Mouse (Mus musculus): Measurements from ENCODE around the gene 6030452D12Rik. TPM values are rescaled to one million over a fixed set of nuclear protein-coding genes. Genes with fewer than 3 reads are reported as not detected.

The 6030452D12Rik gene
- polyA plus RNA-seq, 1 experiment from 2014 or later: not detected

DNA sequence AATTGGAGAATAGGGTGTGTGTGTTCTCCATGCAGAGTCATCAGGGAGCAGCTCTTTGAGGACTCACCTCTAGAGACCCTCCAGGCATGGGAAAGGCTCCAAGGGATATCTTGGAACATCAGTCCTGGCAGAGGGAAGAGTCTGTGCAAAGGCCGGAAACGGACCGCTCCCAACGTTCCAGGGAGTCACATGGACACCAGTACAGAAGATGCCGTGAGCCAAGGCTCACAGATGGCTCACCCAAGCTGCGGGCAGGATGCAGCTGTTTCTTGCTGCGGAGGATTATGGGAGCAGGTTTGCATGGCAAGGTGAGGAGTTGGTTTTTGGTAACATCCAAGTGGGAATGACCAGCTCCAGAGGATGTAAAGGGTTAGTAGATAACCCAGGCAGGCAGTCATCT lies 3.9 kb downstream of the 6030452D12Rik start:
- Histone ChIP-seq H3K9ac (ENCODE audit: low read depth, low read length) (no peak overlapping the region), H3K9me3 (replicated peaks; ENCODE audit: control insufficient read depth, low read length) (no peaks in the 10 kb centered on the region), H3K4me2 (ENCODE audit: low read depth, low read length) (no peak overlapping the region), H3K4me3 (ENCODE audit: low read depth, low read length) (no peak overlapping the region), H3K36me3 (ENCODE audit: control insufficient read depth, insufficient read depth) (no peaks in the 10 kb centered on the region), H3K4me1 (ENCODE audit: control insufficient read depth, low read depth, low read length) (no peaks in the 10 kb centered on the region), H3K27ac (ENCODE audit: low read length) (no peak overlapping the region), H3K27me3 (ENCODE audit: control insufficient read depth, insufficient read depth, low read depth, low read length) (peaks cover 26% of the 10 kb centered on the region)
- ATAC-seq (ENCODE audit: low read depth): no peak
- WGBS (ENCODE audit: insufficient replicate concordance): 79% methylated on average over 7 of the region's 7 CpGs

GRCm38 (mm10) chr8:106505328-106505965 lies 5.1 kb downstream of the 6030452D12Rik start:
- peaks cover 37% of the 10 kb centered on the region for H3K27me3 ChIP-seq (ENCODE audit: control insufficient read depth, insufficient read depth, low read depth, low read length)
- no peak overlapping the region for H3K4me2 ChIP-seq (ENCODE audit: low read depth, low read length)
- 47% methylated on average over 10 of the region's 10 CpGs for WGBS (ENCODE audit: insufficient replicate concordance)
- no peak overlapping the region for H3K4me3 ChIP-seq (ENCODE audit: low read depth, low read length)
- H3K4me1 ChIP-seq (ENCODE audit: control insufficient read depth, low read depth, low read length): no peaks in the 10 kb centered on the region
- no peaks in the 10 kb centered on the region for H3K9me3 ChIP-seq (replicated peaks; ENCODE audit: control insufficient read depth, low read length)
- H3K36me3 ChIP-seq (ENCODE audit: control insufficient read depth, insufficient read depth): no peaks in the 10 kb centered on the region
- no peak overlapping the region for H3K27ac ChIP-seq (ENCODE audit: low read length)
- ATAC-seq (ENCODE audit: low read depth): no peak
- H3K9ac ChIP-seq (ENCODE audit: low read depth, low read length): no peak overlapping the region

- no peak overlapping the region for H3K4me3 ChIP-seq (ENCODE audit: low read depth, low read length)
- no peak overlapping the region for H3K4me2 ChIP-seq (ENCODE audit: low read depth, low read length)
- WGBS (ENCODE audit: insufficient replicate concordance): 80% methylated on average over 1 of the region's 1 CpGs
- H3K9ac ChIP-seq (ENCODE audit: low read depth, low read length): no peak overlapping the region
- H3K36me3 ChIP-seq (ENCODE audit: control insufficient read depth, insufficient read depth): no peaks in the 10 kb centered on the region
- ATAC-seq (ENCODE audit: low read depth): no peak
- H3K27me3 ChIP-seq (ENCODE audit: control insufficient read depth, insufficient read depth, low read depth, low read length): peaks cover 44% of the 10 kb centered on the region
- no peaks in the 10 kb centered on the region for H3K4me1 ChIP-seq (ENCODE audit: control insufficient read depth, low read depth, low read length)
- no peaks in the 10 kb centered on the region for H3K9me3 ChIP-seq (replicated peaks; ENCODE audit: control insufficient read depth, low read length)
- H3K27ac ChIP-seq (ENCODE audit: low read length): no peak overlapping the region
Observed at GRCm38 (mm10) chr8:106506106-106506505, 5.8 kb downstream of the 6030452D12Rik start.

GRCm38 (mm10) chr8:106507761-106508331 lies 7.5 kb downstream of the 6030452D12Rik start:
- Histone ChIP-seq H3K4me2 (ENCODE audit: low read depth, low read length) (no peak overlapping the region), H3K9me3 (replicated peaks; ENCODE audit: control insufficient read depth, low read length) (no peaks in the 10 kb centered on the region), H3K4me3 (ENCODE audit: low read depth, low read length) (no peak overlapping the region), H3K27ac (ENCODE audit: low read length) (no peak overlapping the region), H3K4me1 (ENCODE audit: control insufficient read depth, low read depth, low read length) (no peaks in the 10 kb centered on the region; the same call in 1 of the 2 replicates), H3K9ac (ENCODE audit: low read depth, low read length) (no peak overlapping the region), H3K36me3 (ENCODE audit: control insufficient read depth, insufficient read depth) (no peaks in the 10 kb centered on the region), H3K27me3 (ENCODE audit: control insufficient read depth, insufficient read depth, low read depth, low read length) (peaks cover 61% of the 10 kb centered on the region)
- WGBS (ENCODE audit: insufficient replicate concordance): 2% methylated on average over 30 of the region's 30 CpGs
- 0 out of 2 replicates have a peak, but pooled peaks have one; percentile 19 for ATAC-seq (ENCODE audit: low read depth)

DNA sequence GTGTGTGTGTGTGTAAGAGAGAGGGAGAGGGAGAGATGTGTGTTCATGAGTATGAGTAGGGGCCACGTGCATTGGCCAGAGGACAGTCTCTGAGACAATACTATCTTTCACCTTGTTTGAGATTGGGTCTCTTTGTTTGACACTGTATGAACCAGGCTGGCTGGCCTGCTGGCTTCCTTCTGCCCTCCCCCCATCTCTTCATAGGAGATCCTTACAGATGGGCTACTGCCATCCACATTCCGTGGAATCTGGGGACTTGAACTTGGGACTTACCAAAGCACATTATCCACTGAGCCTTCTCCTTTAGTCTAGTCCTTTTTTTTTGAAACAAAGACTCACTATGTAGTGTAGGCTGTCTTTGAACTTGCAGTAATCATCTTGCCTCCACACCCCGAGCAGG lies 8.1 kb downstream of the 6030452D12Rik start:
- ATAC-seq (ENCODE audit: low read depth): no peak
- H3K27ac ChIP-seq (ENCODE audit: low read length): no peak overlapping the region
- 16% methylated on average over 3 of the region's 3 CpGs for WGBS (ENCODE audit: insufficient replicate concordance)

DNA sequence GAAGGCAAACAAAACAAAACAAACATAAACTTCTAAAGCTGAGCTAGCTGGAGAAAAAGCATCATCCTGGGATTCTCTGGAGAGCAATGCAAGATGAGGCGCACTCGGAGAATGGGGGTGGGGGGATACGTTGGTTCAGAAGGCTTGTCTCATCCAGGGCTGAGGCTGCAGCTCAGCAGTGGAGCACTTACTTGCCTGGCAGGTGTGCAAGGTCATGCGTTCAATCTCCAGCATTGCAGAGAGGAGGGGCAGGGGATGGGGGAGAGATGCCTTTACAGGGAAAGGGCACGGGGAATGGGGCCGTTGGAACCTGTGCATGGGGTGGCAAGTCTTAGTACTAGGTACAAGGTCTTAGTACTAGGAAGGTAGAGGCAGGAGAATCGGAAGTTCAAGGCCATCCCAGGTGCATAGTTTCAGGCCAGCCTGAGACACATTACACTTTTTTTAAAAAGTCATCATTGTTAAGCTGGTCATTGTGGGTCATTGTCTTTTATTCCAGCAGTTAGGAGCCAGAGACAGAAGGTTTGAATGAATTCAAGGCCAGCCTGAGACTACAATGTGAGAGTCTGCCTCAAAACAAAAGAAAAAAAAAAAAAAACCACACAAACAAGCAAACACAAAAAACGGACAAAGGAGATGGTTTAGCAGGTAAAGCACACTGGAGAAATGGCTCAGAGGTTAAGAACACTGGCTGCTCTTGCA lies 8.9 kb downstream of the 6030452D12Rik start:
- H3K9me3 ChIP-seq (replicated peaks; ENCODE audit: control insufficient read depth, low read length): no peaks in the 10 kb centered on the region
- no peak overlapping the region for H3K27ac ChIP-seq (ENCODE audit: low read length)
- no peak overlapping the region for H3K4me3 ChIP-seq (ENCODE audit: low read depth, low read length)
- H3K4me1 ChIP-seq (ENCODE audit: control insufficient read depth, low read depth, low read length): no peaks in the 10 kb centered on the region; the same call in 1 of the 2 replicates
- no peak overlapping the region for H3K9ac ChIP-seq (ENCODE audit: low read depth, low read length)
- no peak for ATAC-seq (ENCODE audit: low read depth)
- H3K4me2 ChIP-seq (ENCODE audit: low read depth, low read length): no peak overlapping the region
- peaks cover 65% of the 10 kb centered on the region for H3K27me3 ChIP-seq (ENCODE audit: control insufficient read depth, insufficient read depth, low read depth, low read length)
- WGBS (ENCODE audit: insufficient replicate concordance): 43% methylated on average over 8 of the region's 8 CpGs
- no peaks in the 10 kb centered on the region for H3K36me3 ChIP-seq (ENCODE audit: control insufficient read depth, insufficient read depth)

More for the DNA sequence above, 8.1 kb downstream of the 6030452D12Rik start:
- H3K4me3 ChIP-seq (ENCODE audit: low read depth, low read length): no peak overlapping the region
- H3K4me2 ChIP-seq (ENCODE audit: low read depth, low read length): no peak overlapping the region
- no peaks in the 10 kb centered on the region for H3K36me3 ChIP-seq (ENCODE audit: control insufficient read depth, insufficient read depth)
- H3K27me3 ChIP-seq (ENCODE audit: control insufficient read depth, insufficient read depth, low read depth, low read length): peaks cover 65% of the 10 kb centered on the region
- H3K4me1 ChIP-seq (ENCODE audit: control insufficient read depth, low read depth, low read length): no peaks in the 10 kb centered on the region; the same call in 1 of the 2 replicates
- no peaks in the 10 kb centered on the region for H3K9me3 ChIP-seq (replicated peaks; ENCODE audit: control insufficient read depth, low read length)
- H3K9ac ChIP-seq (ENCODE audit: low read depth, low read length): no peak overlapping the region

GRCm38 (mm10) chr8:106510365-106510975 lies 10.1 kb downstream of the 6030452D12Rik start, which contains the start of gene Cdh3:
Cdh3 (plus strand) TSS chr8:106510891.
- H3K4me3 ChIP-seq (ENCODE audit: low read depth, low read length): peak within 1 kb of the TSS; percentile 33
- 1% methylated on average over 34 of the region's 34 CpGs for WGBS (ENCODE audit: insufficient replicate concordance)
- peak within 1 kb of the TSS; percentile 38 for H3K4me2 ChIP-seq (ENCODE audit: low read depth, low read length)
- no peaks in the 10 kb centered on the region for H3K9me3 ChIP-seq (replicated peaks; ENCODE audit: control insufficient read depth, low read length)
- peaks cover 65% of the 10 kb centered on the region for H3K27me3 ChIP-seq (ENCODE audit: control insufficient read depth, insufficient read depth, low read depth, low read length)
- H3K4me1 ChIP-seq (ENCODE audit: control insufficient read depth, low read depth, low read length): no peaks in the 10 kb centered on the region; the same call in 1 of the 2 replicates
- no peak within 1 kb of the TSS for H3K27ac ChIP-seq (ENCODE audit: low read length)
- ATAC-seq (ENCODE audit: low read depth): peak; percentile 53; the same call in 1 of the 2 replicates
- no peaks in the 10 kb centered on the region for H3K36me3 ChIP-seq (ENCODE audit: control insufficient read depth, insufficient read depth)
- no peak within 1 kb of the TSS for H3K9ac ChIP-seq (ENCODE audit: low read depth, low read length)

DNA sequence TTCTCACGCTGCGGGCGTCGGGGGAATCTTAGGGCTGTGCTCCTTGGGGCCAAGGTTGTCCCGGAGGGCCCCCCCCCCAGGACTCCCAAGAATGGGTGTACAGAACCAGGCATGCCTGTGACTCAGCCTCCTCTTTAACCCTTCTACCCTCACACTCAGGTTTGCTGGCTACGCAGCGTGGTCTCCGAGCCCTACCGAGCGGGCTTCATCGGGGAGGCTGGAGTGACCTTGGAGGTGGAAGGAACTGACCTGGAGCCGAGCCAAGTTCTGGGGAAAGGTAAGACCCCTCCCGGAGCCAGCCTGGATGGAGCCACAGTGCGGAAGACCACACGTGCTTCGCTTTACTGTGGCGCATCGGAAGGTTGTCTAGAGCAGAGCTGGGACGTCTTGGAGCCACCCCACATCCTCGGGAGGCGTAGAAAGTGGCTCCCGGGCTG lies 10.8 kb downstream of the 6030452D12Rik start:
- Histone ChIP-seq H3K4me1 (ENCODE audit: control insufficient read depth, low read depth, low read length) (no peaks in the 10 kb centered on the region; the same call in 1 of the 2 replicates), H3K36me3 (ENCODE audit: control insufficient read depth, insufficient read depth) (no peaks in the 10 kb centered on the region), H3K4me3 (ENCODE audit: low read depth, low read length) (peak overlapping the region; percentile 33), H3K27me3 (ENCODE audit: control insufficient read depth, insufficient read depth, low read depth, low read length) (peaks cover 65% of the 10 kb centered on the region), H3K9me3 (replicated peaks; ENCODE audit: control insufficient read depth, low read length) (no peaks in the 10 kb centered on the region), H3K4me2 (ENCODE audit: low read depth, low read length) (peak overlapping the region; percentile 38), H3K9ac (ENCODE audit: low read depth, low read length) (no peak overlapping the region), H3K27ac (ENCODE audit: low read length) (no peak overlapping the region)
- ATAC-seq (ENCODE audit: low read depth): no peak
- WGBS (ENCODE audit: insufficient replicate concordance): 7% methylated on average over 22 of the region's 22 CpGs

Data from liver, embryonic 16.5 days (tissue).